Mouse (Mus musculus): ENCODE data around the gene Ifi211.
A peak's percentile ranks its signal among the peaks of the same experiment; 100 is the strongest.
"Not testable (repeated sequence)": the region's sequence is repeated elsewhere in the genome, so short reads cannot be mapped to it uniquely, and the experiment has no call there.

The Ifi211 gene

DNA sequence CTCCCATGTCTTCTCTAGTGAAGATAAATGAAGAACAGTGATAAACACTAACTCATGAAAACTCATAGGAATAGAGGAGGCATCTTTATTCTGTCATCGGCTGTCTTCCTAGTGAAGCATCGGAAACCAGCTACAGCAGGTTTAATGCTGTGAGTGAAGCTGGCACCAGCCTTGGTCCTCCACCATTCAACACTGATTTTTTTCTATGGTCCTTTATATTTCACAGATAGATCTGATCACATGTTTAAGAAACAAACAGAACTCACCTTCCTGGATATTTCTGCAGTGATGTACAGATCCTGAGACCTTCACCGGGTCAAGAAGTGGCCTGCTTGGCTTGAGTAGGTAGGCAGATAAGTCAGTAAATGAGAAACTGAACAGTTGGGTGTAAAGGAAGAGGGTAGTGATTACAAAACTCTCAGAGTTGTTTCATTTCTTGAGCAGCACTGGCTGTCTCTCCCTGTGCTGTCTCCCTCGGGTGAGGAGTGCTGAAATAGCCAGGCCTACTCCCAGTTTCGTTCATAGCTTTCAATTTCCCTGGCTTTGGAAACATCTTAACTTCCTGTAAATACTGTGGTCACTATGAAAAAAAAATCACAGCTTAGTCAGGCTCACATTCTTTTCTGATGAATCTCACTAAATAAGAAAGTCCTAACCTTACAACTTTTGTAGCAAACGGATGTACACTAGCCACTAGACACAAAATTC, at the start of gene Ifi211:
Ifi211 (minus strand) TSS at position 499 of the 708 bp plus-strand sequence.
- DNase-seq (ENCODE audit: low read depth, low spot score), result not testable (repeated sequence)

GRCm38 (mm10) chr1:173961491-173961890, 48.6 kb upstream of the Ifi211 start:
- not testable (repeated sequence) for DNase-seq (ENCODE audit: low read depth, low spot score)

GRCm38 (mm10) chr1:173959998-173960397, 47.2 kb upstream of the Ifi211 start:
- not testable (repeated sequence) for DNase-seq (ENCODE audit: low read depth, low spot score)

- DNase-seq (ENCODE audit: low read depth, low spot score), result not testable (repeated sequence)
These were observed 43.1 kb upstream of the Ifi211 start for GRCm38 (mm10) chr1:173955839-173956527.

DNA sequence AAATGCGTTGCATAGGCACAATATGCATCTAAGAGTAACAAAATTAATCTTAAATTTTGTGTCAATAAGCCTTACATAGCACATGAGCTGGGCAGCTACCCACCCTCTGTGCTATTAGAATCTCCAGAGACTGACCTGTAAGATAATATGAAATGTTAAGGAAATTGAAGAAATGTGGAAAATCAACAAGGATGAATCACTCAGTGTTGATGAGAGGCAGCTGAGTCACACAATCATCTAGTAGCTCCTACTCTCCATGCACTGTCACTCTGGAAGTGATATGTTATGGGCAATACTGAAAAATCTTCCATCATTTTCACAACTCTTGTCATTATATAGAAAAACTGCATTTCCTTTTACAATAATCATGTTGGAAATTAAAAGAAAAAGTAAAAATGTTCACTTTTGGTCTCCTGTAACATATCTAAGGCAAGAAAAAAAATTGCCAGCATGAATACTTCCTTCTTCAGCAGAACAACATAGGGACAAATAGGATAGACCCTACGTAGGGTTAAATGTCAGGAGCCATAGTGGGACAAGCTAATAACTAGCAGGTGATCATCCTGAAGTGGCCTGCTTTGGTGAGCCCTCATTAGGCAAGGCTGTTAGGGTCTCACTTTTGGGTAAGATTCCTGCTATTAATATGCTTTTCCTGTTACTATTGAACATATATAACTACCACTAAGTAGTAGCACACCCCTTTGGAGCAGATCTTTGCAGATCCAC, 42.4 kb upstream of the Ifi211 start:
- peak; percentile 0 for DNase-seq (ENCODE audit: low read depth, low spot score)

GRCm38 (mm10) chr1:173953563-173953962, 40.7 kb upstream of the Ifi211 start:
- no peak for DNase-seq (ENCODE audit: low read depth, low spot score)

- DNase-seq (ENCODE audit: low read depth, low spot score), result not testable (repeated sequence)
These were observed 36.2 kb upstream of the Ifi211 start for GRCm38 (mm10) chr1:173949044-173949443.

GRCm38 (mm10) chr1:173942780-173943066, 29.9 kb upstream of the Ifi211 start:
- not testable (repeated sequence) for DNase-seq (ENCODE audit: low read depth, low spot score)

DNA sequence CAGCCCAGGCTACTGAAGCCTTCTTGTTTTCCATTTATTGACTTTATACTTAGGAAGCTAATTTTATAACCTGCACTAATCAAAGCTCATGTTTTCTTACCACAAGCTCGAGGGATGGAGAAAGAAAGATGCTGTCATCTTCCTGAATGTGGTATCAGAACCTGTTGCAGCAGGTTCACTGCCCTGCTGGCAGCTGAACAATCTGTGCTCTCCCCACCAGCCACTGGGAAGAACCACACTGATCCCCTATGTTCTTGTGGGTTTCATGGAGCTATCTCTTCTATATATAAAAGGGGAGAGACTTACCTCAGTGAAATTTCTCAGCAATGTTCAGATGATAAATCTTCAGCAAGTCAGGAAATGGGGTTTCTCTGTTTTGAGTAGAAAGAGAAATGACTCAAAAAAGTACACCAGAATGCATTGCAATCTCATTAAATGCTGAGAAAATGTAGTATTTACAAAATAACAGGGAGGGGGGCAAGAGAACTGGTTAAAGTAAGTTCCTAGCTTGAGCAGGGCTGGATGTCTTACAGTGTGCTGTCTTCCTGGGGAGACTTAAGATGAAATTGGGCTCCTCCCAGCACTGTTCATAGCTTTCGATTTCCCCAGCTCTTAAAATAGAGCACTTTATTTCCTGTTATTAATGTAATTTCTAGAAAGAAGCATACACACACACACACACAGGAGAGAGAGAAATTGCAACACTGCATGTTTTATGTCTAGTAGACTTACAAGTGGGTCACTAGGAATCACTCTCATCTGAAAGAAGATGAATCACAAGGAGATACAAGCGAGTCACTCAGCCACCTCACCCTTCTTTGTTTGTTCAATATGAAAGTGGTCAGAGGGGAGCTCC, 29.3 kb upstream of the Ifi211 start, which contains the start of the genes Mndal and Ifi203:
Mndal (minus strand) TSS at position 568 of the 856 bp plus-strand sequence.
Ifi203 (minus strand) TSS at position 749 of the 856 bp plus-strand sequence.
- DNase-seq (ENCODE audit: low read depth, low spot score), result not testable (repeated sequence)

DNA sequence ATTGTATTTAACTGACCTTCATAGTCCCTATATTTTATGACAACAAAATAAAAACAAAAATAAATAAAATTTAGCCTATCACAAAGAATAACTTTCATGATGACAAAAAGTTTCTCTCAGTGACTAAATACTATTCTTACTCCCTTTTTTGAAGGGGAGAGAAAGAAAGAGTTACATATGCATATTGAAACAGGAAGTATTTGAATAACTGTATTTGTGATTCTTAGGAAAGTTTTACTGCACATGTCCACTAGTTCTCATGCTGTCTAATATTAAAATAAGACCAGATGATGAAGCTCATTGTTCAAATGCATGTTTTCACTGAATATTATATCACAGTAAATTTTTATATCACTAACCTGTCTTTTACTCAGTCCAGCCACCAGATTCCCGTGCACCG, 28.7 kb upstream of the Ifi211 start:
- DNase-seq (ENCODE audit: low read depth, low spot score), result not testable (repeated sequence)

DNA sequence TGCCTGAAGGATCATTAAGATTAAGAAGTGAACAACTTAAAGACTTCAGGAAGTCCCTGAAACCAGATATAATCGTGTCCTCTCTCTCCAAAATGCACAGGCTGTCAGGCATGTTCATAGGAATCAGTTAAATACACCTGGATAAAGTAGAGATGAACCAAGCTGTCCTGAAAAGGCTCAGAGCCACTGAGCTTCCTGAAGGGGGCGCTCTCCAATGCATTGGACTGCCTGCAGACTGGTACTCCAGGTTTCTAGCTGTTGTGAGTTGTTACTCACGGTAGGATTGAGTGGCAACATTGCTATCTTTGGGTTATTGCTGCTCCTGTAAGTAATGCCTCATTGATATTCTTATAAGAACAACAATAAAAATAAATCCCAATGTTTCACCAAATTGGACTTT, 6.4 kb upstream of the Ifi211 start:
- DNase-seq (ENCODE audit: low read depth, low spot score), result not testable (repeated sequence)

- no peak for DNase-seq (ENCODE audit: low read depth, low spot score)
These were observed 1.7 kb upstream of the Ifi211 start for GRCm38 (mm10) chr1:173914559-173914958.

- not testable (repeated sequence) for DNase-seq (ENCODE audit: low read depth, low spot score)
These were observed 478 bp upstream of the Ifi211 start for GRCm38 (mm10) chr1:173913256-173913791.

GRCm38 (mm10) chr1:173911808-173912464, 910 bp downstream of the Ifi211 start:
- no peak for DNase-seq (ENCODE audit: low read depth, low spot score)

DNA sequence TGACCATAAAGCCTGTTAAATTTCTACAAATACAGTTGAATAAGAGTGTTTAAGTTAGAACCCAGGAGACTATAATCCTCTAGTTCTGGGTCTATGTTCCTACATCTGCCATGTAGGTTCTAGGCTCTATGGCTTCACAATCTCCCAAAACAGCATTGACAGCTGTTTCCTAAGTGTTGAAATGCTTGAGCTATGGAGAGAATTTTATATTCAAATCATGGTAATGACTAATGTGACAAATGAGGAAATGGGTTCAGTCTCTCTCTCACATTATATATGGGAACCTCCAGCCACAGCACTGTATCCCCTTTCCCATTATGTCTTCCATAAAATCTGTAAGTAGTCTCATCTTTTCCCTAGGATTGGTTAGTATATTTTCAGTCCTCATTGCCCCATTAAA, 4.5 kb downstream of the Ifi211 start:
- not testable (repeated sequence) for DNase-seq (ENCODE audit: low read depth, low spot score)

DNA sequence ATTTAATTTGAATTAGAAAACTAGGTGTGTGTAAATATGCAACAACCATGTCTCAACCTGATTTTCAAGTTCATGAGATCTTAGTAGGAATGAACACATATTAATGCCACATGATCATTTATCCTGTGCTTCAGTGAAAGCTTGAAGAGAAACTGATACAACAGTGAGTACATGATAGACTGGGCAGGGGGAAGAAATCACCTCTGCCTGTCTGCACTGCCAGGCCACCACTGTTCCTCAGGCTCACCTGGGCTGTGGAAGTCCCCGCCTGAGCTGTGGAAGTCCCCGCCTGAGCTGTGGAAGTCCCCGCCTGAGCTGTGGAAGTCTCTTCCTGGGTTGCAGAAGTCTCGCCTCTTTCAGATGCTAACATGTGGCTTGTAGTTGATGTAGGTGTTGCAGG, 7.0 kb downstream of the Ifi211 start:
- not testable (repeated sequence) for DNase-seq (ENCODE audit: low read depth, low spot score)

DNA sequence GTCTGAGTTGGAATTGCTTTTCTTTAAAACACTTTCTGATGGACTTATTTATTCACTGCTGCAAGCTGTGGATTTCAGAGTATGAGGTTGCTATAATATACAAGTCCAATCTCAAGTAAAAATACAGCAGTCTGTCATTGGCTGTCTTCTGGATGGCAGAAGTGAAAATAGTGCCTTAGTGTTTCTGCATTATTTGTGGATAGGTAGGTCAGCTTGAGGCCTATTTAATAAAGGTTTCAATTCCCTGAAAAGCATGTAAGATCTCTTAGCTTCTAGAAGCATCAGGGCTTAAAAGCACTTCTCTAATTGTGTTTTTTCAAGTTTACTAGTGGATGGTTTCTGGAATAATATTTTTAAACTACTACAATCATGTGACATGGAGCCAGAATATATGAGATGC, 23.1 kb downstream of the Ifi211 start:
- DNase-seq (ENCODE audit: low read depth, low spot score), result not testable (repeated sequence)

GRCm38 (mm10) chr1:173887026-173887787, 25.6 kb downstream of the Ifi211 start:
- not testable (repeated sequence) for DNase-seq (ENCODE audit: low read depth, low spot score)

GRCm38 (mm10) chr1:173880004-173880666, 32.7 kb downstream of the Ifi211 start:
- not testable (repeated sequence) for DNase-seq (ENCODE audit: low read depth, low spot score)
